Mouse (Mus musculus): ENCODE data around the gene Golga3.

DNA sequence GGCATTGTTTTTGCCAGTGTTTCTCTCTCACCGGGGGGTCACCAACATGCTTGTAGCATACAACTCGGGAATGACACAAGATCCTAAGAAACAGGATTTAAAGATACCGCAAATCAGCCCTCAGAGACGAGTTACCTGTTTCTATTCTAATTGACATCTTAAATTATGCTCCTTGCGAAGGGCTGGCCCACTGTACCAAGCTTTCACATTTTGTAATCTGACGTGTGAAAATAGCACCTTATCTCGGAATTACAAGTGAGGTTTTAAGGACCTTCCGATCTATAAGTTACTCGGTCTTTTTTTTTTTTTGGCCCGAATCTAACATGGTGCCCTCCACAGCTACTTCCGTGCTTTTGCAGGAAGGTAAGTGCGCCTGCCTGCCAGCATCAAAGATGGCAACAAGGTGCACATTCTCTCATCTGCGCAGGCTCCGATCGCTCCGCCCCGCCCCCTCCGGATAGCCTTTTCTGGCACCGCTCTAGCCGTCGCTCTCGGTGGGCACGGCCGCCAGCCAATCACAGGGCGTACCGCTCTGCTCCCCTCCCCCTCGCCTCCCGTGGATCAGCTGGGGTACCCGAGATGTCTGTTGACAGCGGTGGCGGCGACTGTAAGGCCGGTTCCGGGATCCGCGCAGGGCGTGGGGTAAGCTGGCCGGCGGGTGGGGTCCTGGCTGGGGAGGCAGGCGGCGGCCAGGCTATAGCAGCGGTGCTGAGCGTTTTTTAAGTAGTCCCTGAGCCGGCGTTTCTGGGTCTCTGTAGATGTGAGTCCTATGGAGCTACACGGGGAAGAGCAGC, 41.0 kb upstream of the Golga3 start, which contains the start of gene Chfr:
- TF ChIP-seq CTCF (IDR thresholded peaks at IDR 0.05; ENCODE audit: extremely low read depth, insufficient read depth, insufficient read length, insufficient replicate concordance): no peak
- peak; percentile 73 for TF ChIP-seq POLR2A (IDR thresholded peaks at IDR 0.05; ENCODE audit: low read depth, low read length)
